Mouse (Mus musculus) limb, embryonic 11.5 days (tissue): ENCODE measurements at regions not wholly inside any gene's neighbourhood (a gene's known extent, or its start where the extent isn't known, plus 50 kb on each side); places are given as distances from the start of the nearest gene placed in this dataset.

ENCODE experiments used
- ATAC-seq: fragments of 200-750 bp; cut with Nextera tagmentation; 2 replicates; pipeline ENCODE4 v1.8.0; 2017; ENCODE audit warnings: low read depth; ENCODE audit not compliant: insufficient number of reproducible peaks, low FRiP score, low TSS enrichment
- DNase-seq: peaks from one replicate; pipeline ENCODE4 v3.0.0-alpha.2; 2015; ENCODE audit warnings: low spot score
- H3K27ac ChIP-seq: fragments of 300-500 bp; sonication (generic); replicated peaks from 2 replicates; pipeline ENCODE4 v1.5.1; 2014; ENCODE audit warnings: low read depth, mild to moderate bottlenecking, low read length
- H3K27me3 ChIP-seq: fragments of 300-500 bp; sonication (generic); 2 replicates; pipeline ENCODE4 v1.6.1; 2014; ENCODE audit warnings: mild to moderate bottlenecking, low read length, mixed read lengths; ENCODE audit not compliant: control insufficient read depth, insufficient read depth
- H3K36me3 ChIP-seq: fragments of 300-500 bp; sonication (generic); 2 replicates; pipeline ENCODE4 v1.6.1; 2014; ENCODE audit warnings: mild to moderate bottlenecking, low read length, moderate library complexity, mixed read lengths; ENCODE audit not compliant: control insufficient read depth, insufficient read depth
- H3K4me1 ChIP-seq: fragments of 300-500 bp; sonication (generic); 2 replicates; pipeline ENCODE4 v1.6.1; 2014; ENCODE audit warnings: low read length, mixed read lengths; ENCODE audit not compliant: control insufficient read depth, insufficient read depth
- H3K4me2 ChIP-seq: fragments of 300-500 bp; sonication (generic); 2 replicates; pipeline ENCODE4 v1.6.1; 2014; ENCODE audit warnings: low read depth, mild to moderate bottlenecking, moderate library complexity; ENCODE audit not compliant: severe bottlenecking
- H3K4me3 ChIP-seq: fragments of 300-500 bp; sonication (generic); 2 replicates; pipeline ENCODE4 v1.5.1; 2014; ENCODE audit warnings: low read depth, low read length
- H3K9ac ChIP-seq: fragments of 300-500 bp; sonication (generic); 2 replicates; pipeline ENCODE4 v1.6.1; 2014; ENCODE audit warnings: mild to moderate bottlenecking, low read length
- H3K9me3 ChIP-seq: fragments of 300-500 bp; sonication (generic); 2 replicates; pipeline ENCODE4 v1.6.1; 2016; ENCODE audit warnings: low read length; ENCODE audit not compliant: control insufficient read depth
- WGBS: fragments of 180-500 bp; shearing (Covaris S2); extraction: QIAGEN DNeasy Blood & Tissue Kit; methylation state at CpG from one replicate; pipeline ENCODE4 v1.1.7; 2014; 5-methylcytosine and 5-hydroxymethylcytosine counted together

GRCm38 (mm10) chr4:72444177-72444770, 243.6 kb upstream of the Tle1 start:
- H3K4me3 ChIP-seq = no peak overlapping the region
- no peaks in the 10 kb centered on the region for H3K4me1 ChIP-seq
- H3K4me2 ChIP-seq = no peak overlapping the region
- H3K9ac ChIP-seq = no peak overlapping the region
- no peaks in the 10 kb centered on the region for H3K27me3 ChIP-seq
- no peak for ATAC-seq
- no peaks in the 10 kb centered on the region for H3K9me3 ChIP-seq
- H3K36me3 ChIP-seq = no peaks in the 10 kb centered on the region
- no peak for DNase-seq
- no peak overlapping the region for H3K27ac ChIP-seq

DNA sequence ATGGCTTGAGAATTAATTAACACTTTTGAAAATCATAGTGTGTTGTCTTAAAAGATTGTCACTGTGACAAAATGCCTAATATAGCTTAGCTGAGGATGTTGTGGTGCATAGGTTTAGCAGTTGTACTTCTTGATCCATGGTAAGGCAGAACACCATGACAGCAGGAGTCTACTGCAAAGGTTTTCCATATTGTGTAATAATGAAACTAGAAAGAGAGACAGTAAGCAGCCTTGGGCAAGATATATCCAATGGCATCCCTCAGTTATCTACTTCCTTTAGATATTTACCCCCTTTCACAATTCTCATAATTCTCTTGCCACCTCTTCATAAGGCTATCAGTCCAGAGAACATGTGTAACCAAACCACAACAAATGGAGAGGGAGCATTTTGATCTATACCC, 236.6 kb upstream of the Tle1 start:
- no peaks in the 10 kb centered on the region for H3K9me3 ChIP-seq
- H3K4me1 ChIP-seq = no peaks in the 10 kb centered on the region
- ATAC-seq = no peak
- H3K27ac ChIP-seq = no peak overlapping the region
- H3K4me3 ChIP-seq = no peak overlapping the region
- H3K36me3 ChIP-seq = no peaks in the 10 kb centered on the region
- DNase-seq = no peak
- H3K4me2 ChIP-seq = no peak overlapping the region
- H3K9ac ChIP-seq = no peak overlapping the region
- no peaks in the 10 kb centered on the region for H3K27me3 ChIP-seq

GRCm38 (mm10) chr4:72425316-72425715, 224.6 kb upstream of the Tle1 start:
- H3K4me1 ChIP-seq = no peaks in the 10 kb centered on the region
- H3K9ac ChIP-seq = no peak overlapping the region
- no peak overlapping the region for H3K4me2 ChIP-seq
- WGBS = 92% methylated on average over 1 of the region's 1 CpGs
- no peak overlapping the region for H3K27ac ChIP-seq
- H3K36me3 ChIP-seq = no peaks in the 10 kb centered on the region
- DNase-seq (no peak), ATAC-seq (no peak)
- no peaks in the 10 kb centered on the region for H3K9me3 ChIP-seq
- no peak overlapping the region for H3K4me3 ChIP-seq
- H3K27me3 ChIP-seq = no peaks in the 10 kb centered on the region

DNA sequence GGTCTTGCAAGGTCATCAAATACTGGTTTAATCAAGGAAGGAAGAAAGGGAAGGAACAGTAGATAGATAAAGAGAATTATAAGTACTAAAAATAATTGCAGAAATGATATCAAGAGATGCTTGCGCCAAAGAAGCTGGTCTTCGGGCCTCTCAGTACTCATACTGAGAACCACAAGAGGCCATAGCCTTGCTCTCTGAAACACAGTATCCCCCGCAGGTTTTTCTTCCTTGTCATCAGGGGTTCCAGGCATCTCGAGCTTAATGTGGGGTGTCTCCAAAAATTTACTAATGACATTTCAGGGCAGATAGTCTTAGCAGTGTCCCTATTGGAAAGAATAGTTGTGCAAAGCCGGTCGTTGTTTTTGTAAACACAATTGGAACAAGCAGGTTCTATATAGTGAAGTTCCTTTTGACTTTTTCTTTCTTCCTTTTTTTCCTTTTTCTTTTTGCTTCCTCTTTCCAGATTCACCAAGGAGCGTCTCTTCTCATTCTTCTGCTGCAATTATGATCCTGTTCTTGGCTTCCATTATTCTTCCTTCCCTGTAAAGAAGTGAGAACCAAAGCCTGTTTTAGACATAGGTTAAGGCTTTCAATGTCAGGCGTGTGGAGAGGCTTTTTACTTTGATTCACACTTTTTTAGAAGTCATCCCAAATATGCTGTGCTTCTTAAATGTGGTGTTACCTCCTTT, 211.5 kb upstream of the Tle1 start:
- no peaks in the 10 kb centered on the region for H3K4me1 ChIP-seq
- no peak overlapping the region for H3K9ac ChIP-seq
- no peak overlapping the region for H3K4me2 ChIP-seq
- H3K27me3 ChIP-seq = no peaks in the 10 kb centered on the region
- H3K9me3 ChIP-seq = no peaks in the 10 kb centered on the region
- H3K27ac ChIP-seq = no peak overlapping the region
- WGBS = 93% methylated on average over 8 of the region's 8 CpGs
- ATAC-seq = no peak
- no peak for DNase-seq
- no peak overlapping the region for H3K4me3 ChIP-seq
- H3K36me3 ChIP-seq = no peaks in the 10 kb centered on the region

DNA sequence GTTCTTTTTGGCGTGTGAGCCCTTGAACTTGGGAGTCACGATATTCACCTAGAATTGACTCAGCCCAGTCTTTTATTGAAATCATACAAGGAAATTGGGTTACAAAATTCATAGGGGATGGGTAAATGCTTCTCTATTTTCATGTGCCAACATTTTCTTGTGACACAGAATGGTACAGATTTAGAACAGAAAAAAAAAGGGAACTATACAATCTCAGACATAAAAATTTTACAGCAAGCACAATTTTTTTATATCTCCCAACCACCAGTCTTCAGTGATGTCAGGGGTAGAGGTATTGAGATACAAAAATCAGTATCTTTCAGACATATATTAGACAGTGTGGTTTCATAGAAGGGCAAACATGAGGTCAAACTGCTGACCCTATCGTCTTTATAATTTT, 210.6 kb upstream of the Tle1 start:
- 96% methylated on average over 3 of the region's 3 CpGs for WGBS
- Histone ChIP-seq H3K9ac (no peak overlapping the region), H3K9me3 (no peaks in the 10 kb centered on the region), H3K36me3 (no peaks in the 10 kb centered on the region), H3K27me3 (no peaks in the 10 kb centered on the region), H3K4me1 (no peaks in the 10 kb centered on the region), H3K4me3 (no peak overlapping the region), H3K27ac (no peak overlapping the region), H3K4me2 (no peak overlapping the region)
- DNase-seq = no peak
- ATAC-seq = no peak

DNA sequence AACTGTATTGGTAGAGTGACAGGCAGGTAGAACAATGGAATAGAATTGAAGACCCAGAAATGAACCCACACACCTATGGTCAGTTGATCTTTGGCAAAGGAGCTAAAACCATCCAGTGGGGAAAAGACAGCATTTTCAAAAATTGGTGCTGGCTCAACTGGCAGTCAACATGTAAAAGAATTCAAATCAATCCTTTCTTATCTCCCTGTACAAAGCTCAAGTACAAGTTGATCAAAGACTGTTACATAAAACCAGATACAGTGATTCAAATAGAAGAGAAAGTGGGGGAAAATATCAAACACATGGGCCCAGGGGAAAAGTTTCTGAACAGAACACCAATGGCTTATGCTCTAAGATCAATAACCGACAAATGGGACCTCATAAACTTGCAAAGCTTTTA, 200.0 kb upstream of the Tle1 start:
- Histone ChIP-seq H3K27me3 (no peaks in the 10 kb centered on the region), H3K4me1 (no peaks in the 10 kb centered on the region), H3K9ac (no peak overlapping the region), H3K9me3 (no peaks in the 10 kb centered on the region), H3K4me2 (no peak overlapping the region), H3K36me3 (no peaks in the 10 kb centered on the region), H3K4me3 (no peak overlapping the region), H3K27ac (no peak overlapping the region)
- DNase-seq = no peak
- WGBS = 82% methylated on average over 1 of the region's 1 CpGs
- ATAC-seq = no peak

DNA sequence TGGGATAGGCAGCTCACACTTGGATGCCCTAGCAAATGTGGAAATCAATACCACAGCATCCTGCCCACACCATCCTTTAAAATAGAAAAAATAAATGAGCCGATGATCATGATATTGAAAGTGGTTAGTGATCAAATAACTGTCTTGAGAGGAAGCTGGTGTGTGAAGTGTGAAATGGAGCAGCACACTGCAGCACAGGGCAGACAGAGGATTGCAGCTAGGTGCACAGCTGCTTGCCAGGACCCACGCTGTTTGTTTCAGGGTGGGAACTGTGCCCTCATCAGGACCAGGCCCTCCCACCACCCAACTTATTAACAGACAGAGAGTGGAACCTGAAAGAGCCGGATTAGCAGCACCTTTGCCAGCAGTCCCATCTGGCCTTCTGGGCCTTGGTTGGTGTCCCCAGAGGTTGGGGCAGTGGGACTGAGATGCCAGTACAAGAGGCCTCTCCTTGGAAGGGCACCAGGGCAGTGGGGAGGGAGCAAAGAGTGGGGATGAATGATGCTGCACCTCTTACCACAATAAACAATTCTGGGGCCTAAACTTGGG, 191.2 kb upstream of the Tle1 start:
- ATAC-seq = no peak
- no peak overlapping the region for H3K9ac ChIP-seq

DNA sequence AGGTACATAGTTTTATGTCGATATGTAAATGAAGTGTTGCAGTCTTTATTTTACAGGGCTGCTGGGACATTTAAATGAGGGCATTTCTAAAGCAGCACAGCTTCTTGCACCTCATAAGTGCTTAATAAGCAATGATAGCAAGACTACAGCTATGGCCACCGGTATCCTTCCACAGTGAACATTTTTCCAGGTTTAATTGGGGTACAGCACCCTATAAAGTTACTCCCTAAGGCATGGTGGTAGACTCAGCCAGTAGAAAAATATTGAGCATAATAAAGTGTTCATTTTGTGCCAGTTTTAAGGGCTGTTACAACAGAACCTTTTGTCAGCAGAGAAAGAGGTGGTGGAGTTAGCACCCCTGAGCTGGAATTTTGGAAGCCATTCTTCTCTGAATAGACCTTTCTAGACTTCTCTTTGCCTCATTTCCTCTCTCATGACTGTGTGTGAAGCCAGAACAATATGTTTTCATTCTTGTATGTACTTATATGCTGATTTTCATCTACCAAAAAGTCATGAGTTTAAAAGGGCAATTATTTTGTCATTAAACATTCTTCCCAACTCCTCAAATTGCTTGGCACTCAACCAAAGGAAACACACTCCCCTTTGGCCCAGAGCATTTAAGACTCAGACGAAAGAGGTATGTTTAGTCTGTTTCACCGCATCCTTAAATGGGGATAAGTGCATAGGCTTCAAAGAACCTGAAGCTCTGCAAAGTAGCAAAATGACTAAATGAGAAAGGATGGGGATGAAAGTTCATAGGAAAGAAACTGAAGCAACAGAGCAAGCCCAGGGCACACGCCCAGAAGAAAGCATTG, 189.3 kb upstream of the Tle1 start:
- no peak overlapping the region for H3K4me2 ChIP-seq
- DNase-seq (no peak), ATAC-seq (peak; percentile 85)
- H3K9ac ChIP-seq = no peak overlapping the region
- 59% methylated on average over 5 of the region's 5 CpGs for WGBS
- no peak overlapping the region for H3K27ac ChIP-seq
- H3K4me3 ChIP-seq = no peak overlapping the region
- no peaks in the 10 kb centered on the region for H3K36me3 ChIP-seq
- H3K27me3 ChIP-seq = no peaks in the 10 kb centered on the region
- no peaks in the 10 kb centered on the region for H3K9me3 ChIP-seq
- no peaks in the 10 kb centered on the region for H3K4me1 ChIP-seq

More for the DNA sequence above, 191.2 kb upstream of the Tle1 start:
- Histone ChIP-seq H3K27ac (no peak overlapping the region), H3K4me3 (no peak overlapping the region), H3K4me1 (no peaks in the 10 kb centered on the region), H3K4me2 (no peak overlapping the region), H3K27me3 (no peaks in the 10 kb centered on the region), H3K36me3 (no peaks in the 10 kb centered on the region), H3K9me3 (no peaks in the 10 kb centered on the region)
- DNase-seq = no peak
- 82% methylated on average over 3 of the region's 3 CpGs for WGBS
